Mouse (Mus musculus) heart, adult 2 months (tissue): Measurements from ENCODE around the gene Mettl16.

ENCODE experiments used
- CTCF ChIP-seq: fragments of 200-600 bp; IDR thresholded peaks from 2 replicates; pipeline ENCODE4 v1.8.1; 2022; ENCODE audit warnings: antibody characterized with exemption, mild to moderate bottlenecking, moderate library complexity
- POLR2A ChIP-seq: fragments of 200-500 bp; IDR thresholded peaks from 2 replicates; pipeline ENCODE4 v1.6.1; 2011; ENCODE audit warnings: mild to moderate bottlenecking, low read depth, low read length, control low read depth; ENCODE audit not compliant: insufficient read depth

- no peak for TF ChIP-seq CTCF
- TF ChIP-seq POLR2A, result no peak
Measured at GRCm38 (mm10) chr11:74792874-74793273, 22.2 kb downstream of the Mettl16 start.
